Mouse (Mus musculus): ENCODE results near the gene Arsa.

GRCm38 (mm10) chr15:89480584-89480983 is 3.4 kb upstream of the Arsa start:
- TF ChIP-seq CTCF (IDR thresholded peaks at IDR 0.05; ENCODE audit: insufficient read depth, low read length), result no peak
- TF ChIP-seq POLR2A (IDR thresholded peaks at IDR 0.05; ENCODE audit: borderline replicate concordance, extremely low read depth, low read depth, low read length), result no peak
